Mouse (Mus musculus): ENCODE data around the gene H2afy2. TPM values are rescaled to one million over a fixed set of nuclear protein-coding genes. Genes with fewer than 3 reads are reported as not detected.

H2afy2 gene
- polyA plus RNA-seq, 1 experiment from 2014 or later: 362 TPM

- no peak for ATAC-seq (ENCODE audit: low FRiP score)
- H3K27ac ChIP-seq: peak overlapping the region; percentile 99; the same call in 1 of the 2 replicates
Observed at GRCm38 (mm10) chr10:61781461-61782128, 2.4 kb downstream of the H2afy2 start.

GRCm38 (mm10) chr10:61766806-61767205, 17.1 kb downstream of the H2afy2 start:
- Histone ChIP-seq H3K4me2 (no peak overlapping the region), H3K36me3 (replicated peaks) (peaks cover 16% of the 10 kb centered on the region; the same call in 1 of the 2 replicates), H3K27me3 (no peaks in the 10 kb centered on the region), H3K27ac (no peak overlapping the region), H3K4me3 (replicated peaks) (no peak overlapping the region), H3K9ac (no peak overlapping the region), H3K9me3 (no peaks in the 10 kb centered on the region), H3K4me1 (peaks cover 29% of the 10 kb centered on the region)
- no peak for ATAC-seq (ENCODE audit: low FRiP score)
- 68% methylated on average over 6 of the region's 6 CpGs for WGBS

More at GRCm38 (mm10) chr10:61781461-61782128, 2.4 kb downstream of the H2afy2 start:
- H3K9me3 ChIP-seq: no peaks in the 10 kb centered on the region
- H3K9ac ChIP-seq: peak overlapping the region; percentile 100
- H3K36me3 ChIP-seq (replicated peaks): peaks cover 17% of the 10 kb centered on the region; the same call in 1 of the 2 replicates
- peak overlapping the region; percentile 94 for H3K4me3 ChIP-seq (replicated peaks)
- no peaks in the 10 kb centered on the region for H3K27me3 ChIP-seq
- H3K4me1 ChIP-seq: peaks cover 24% of the 10 kb centered on the region
- peak overlapping the region; percentile 56 for H3K4me2 ChIP-seq
- 27% methylated on average over 8 of the region's 9 CpGs for WGBS

- peaks cover 16% of the 10 kb centered on the region; the same call in 1 of the 2 replicates for H3K36me3 ChIP-seq (replicated peaks)
- no peaks in the 10 kb centered on the region for H3K27me3 ChIP-seq
- no peak overlapping the region for H3K4me3 ChIP-seq (replicated peaks)
- H3K9ac ChIP-seq: no peak overlapping the region
- H3K27ac ChIP-seq: no peak overlapping the region
- WGBS: 40% methylated on average over 5 of the region's 5 CpGs
- peaks cover 29% of the 10 kb centered on the region for H3K4me1 ChIP-seq
- ATAC-seq (ENCODE audit: low FRiP score): peak; percentile 60; the same call in 1 of the 2 replicates
- H3K9me3 ChIP-seq: no peaks in the 10 kb centered on the region
- H3K4me2 ChIP-seq: no peak overlapping the region
Observed at GRCm38 (mm10) chr10:61765558-61765957, 18.4 kb downstream of the H2afy2 start.

DNA sequence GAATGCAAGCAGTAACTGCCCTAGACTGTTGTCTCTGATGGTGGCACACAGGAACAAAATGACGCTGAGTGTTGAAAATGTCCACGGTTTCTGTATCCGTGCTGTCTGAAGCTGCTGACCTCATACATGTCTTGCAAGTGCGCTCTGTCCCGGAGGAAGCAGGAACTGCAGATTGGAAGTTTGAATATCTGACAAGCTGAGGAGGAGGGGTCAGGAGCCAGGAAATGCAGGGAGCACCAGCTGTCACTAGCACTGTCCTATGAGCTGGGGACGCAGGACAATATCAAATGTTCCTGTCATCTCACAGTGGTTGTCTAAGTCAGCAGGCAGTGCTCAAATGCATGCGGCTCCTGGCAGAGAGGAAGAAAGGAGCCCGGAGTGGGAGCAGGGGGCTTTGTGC, 19.3 kb downstream of the H2afy2 start:
- H3K4me1 ChIP-seq: peaks cover 29% of the 10 kb centered on the region
- no peak for ATAC-seq (ENCODE audit: low FRiP score)
- no peaks in the 10 kb centered on the region for H3K9me3 ChIP-seq
- H3K4me2 ChIP-seq: no peak overlapping the region
- 88% methylated on average over 8 of the region's 8 CpGs for WGBS
- H3K9ac ChIP-seq: no peak overlapping the region
- H3K36me3 ChIP-seq (replicated peaks): peaks cover 10% of the 10 kb centered on the region; the same call in 1 of the 2 replicates
- H3K27me3 ChIP-seq: no peaks in the 10 kb centered on the region
- H3K27ac ChIP-seq: no peak overlapping the region
- H3K4me3 ChIP-seq (replicated peaks): no peak overlapping the region

GRCm38 (mm10) chr10:61759869-61760268, 24.1 kb downstream of the H2afy2 start:
- Histone ChIP-seq H3K9me3 (no peaks in the 10 kb centered on the region), H3K4me1 (peaks cover 7% of the 10 kb centered on the region; the same call in 1 of the 2 replicates), H3K4me2 (no peak overlapping the region), H3K9ac (no peak overlapping the region), H3K27ac (no peak overlapping the region), H3K4me3 (replicated peaks) (no peak overlapping the region), H3K36me3 (replicated peaks) (peaks cover 34% of the 10 kb centered on the region), H3K27me3 (no peaks in the 10 kb centered on the region)
- no peak for ATAC-seq (ENCODE audit: low FRiP score)
- WGBS: 79% methylated on average over 6 of the region's 6 CpGs

- H3K4me3 ChIP-seq (replicated peaks): no peak overlapping the region
- no peak overlapping the region for H3K9ac ChIP-seq
- H3K27ac ChIP-seq: no peak overlapping the region
- WGBS: 95% methylated on average over 2 of the region's 2 CpGs
- H3K36me3 ChIP-seq (replicated peaks): peaks cover 43% of the 10 kb centered on the region
- H3K27me3 ChIP-seq: no peaks in the 10 kb centered on the region
- H3K4me2 ChIP-seq: no peak overlapping the region
- no peaks in the 10 kb centered on the region for H3K4me1 ChIP-seq
- no peaks in the 10 kb centered on the region for H3K9me3 ChIP-seq
- no peak for ATAC-seq (ENCODE audit: low FRiP score)
Observed at GRCm38 (mm10) chr10:61758904-61759303, 25.0 kb downstream of the H2afy2 start.

GRCm38 (mm10) chr10:61757022-61757421, 26.9 kb downstream of the H2afy2 start:
- no peak overlapping the region for H3K4me3 ChIP-seq (replicated peaks)
- no peak overlapping the region for H3K27ac ChIP-seq
- H3K9me3 ChIP-seq: no peaks in the 10 kb centered on the region
- no peaks in the 10 kb centered on the region for H3K27me3 ChIP-seq
- H3K4me1 ChIP-seq: no peaks in the 10 kb centered on the region
- peaks cover 61% of the 10 kb centered on the region for H3K36me3 ChIP-seq (replicated peaks)
- ATAC-seq (ENCODE audit: low FRiP score): no peak
- H3K9ac ChIP-seq: no peak overlapping the region
- no peak overlapping the region for H3K4me2 ChIP-seq
- 91% methylated on average over 14 of the region's 14 CpGs for WGBS

DNA sequence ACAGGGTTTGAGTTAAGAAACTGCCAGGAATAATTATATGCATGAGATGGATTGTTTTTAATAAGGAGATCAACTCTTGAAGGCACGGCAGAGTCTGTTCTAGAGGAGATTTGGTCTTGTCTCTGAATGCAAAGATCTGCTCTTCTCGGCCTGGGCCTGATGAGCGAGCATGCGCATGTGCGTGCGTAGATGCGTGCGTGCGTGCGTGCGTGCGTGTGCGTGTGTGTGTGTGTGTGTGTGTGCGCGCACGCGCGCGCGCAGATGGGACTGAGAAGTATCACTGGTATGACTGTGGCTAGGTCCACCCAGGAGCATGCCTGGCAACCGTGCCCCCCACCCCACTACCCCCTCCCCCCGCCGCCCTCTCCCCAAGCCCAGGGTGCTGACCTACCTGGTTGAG, 30.9 kb downstream of the H2afy2 start:
- Histone ChIP-seq H3K27ac (no peak overlapping the region), H3K4me1 (no peaks in the 10 kb centered on the region), H3K36me3 (replicated peaks) (peaks cover 94% of the 10 kb centered on the region), H3K27me3 (no peaks in the 10 kb centered on the region), H3K4me3 (replicated peaks) (no peak overlapping the region), H3K9ac (no peak overlapping the region), H3K9me3 (no peaks in the 10 kb centered on the region), H3K4me2 (no peak overlapping the region)
- 93% methylated on average over 23 of the region's 23 CpGs for WGBS
- no peak for ATAC-seq (ENCODE audit: low FRiP score)

DNA sequence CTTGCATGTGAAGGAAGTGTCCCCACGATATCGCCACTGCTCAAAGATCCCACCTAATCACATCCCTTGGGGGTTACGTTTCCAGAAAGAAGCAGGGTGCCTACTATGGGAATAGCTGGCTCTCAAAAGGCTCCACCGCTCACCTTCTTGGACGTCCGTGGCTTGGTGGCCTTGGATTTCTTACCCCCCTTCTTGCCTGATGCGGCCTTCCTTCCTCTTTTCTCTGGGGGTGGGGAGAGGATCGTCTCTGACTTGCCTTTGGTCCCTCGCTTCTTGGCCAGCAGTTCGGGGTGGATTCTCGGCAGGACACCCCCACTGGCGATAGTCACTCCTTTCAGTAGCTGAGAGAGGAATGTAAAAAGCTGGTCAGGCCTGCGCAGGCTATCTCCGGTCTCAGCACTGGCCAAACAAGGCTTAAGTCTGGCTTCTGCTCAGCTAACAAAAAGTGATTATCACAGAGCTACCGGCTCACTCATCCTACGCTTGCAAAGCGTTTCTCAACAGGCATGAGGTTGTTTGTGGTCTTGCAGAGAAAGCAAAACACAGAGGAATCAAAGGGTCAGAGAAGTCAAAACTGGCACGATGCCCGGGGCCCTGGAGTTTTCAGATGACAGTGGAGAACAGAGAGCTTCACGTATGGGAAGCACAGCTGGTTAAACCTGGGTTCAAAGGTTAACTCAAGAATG, 32.3 kb downstream of the H2afy2 start:
- no peak overlapping the region for H3K4me2 ChIP-seq
- H3K4me3 ChIP-seq (replicated peaks): no peak overlapping the region
- H3K9ac ChIP-seq: no peak overlapping the region
- WGBS: 91% methylated on average over 20 of the region's 20 CpGs
- no peak overlapping the region for H3K27ac ChIP-seq
- peaks cover 94% of the 10 kb centered on the region for H3K36me3 ChIP-seq (replicated peaks)
- H3K4me1 ChIP-seq: no peaks in the 10 kb centered on the region
- ATAC-seq (ENCODE audit: low FRiP score): no peak
- no peaks in the 10 kb centered on the region for H3K9me3 ChIP-seq
- no peaks in the 10 kb centered on the region for H3K27me3 ChIP-seq

- no peak overlapping the region for H3K27ac ChIP-seq
- no peak overlapping the region for H3K4me2 ChIP-seq
- WGBS: 93% methylated on average over 9 of the region's 9 CpGs
- peaks cover 96% of the 10 kb centered on the region for H3K36me3 ChIP-seq (replicated peaks)
- H3K4me1 ChIP-seq: no peaks in the 10 kb centered on the region
- H3K4me3 ChIP-seq (replicated peaks): no peak overlapping the region
- no peaks in the 10 kb centered on the region for H3K27me3 ChIP-seq
- no peak overlapping the region for H3K9ac ChIP-seq
- ATAC-seq (ENCODE audit: low FRiP score): no peak
- no peaks in the 10 kb centered on the region for H3K9me3 ChIP-seq
Observed at GRCm38 (mm10) chr10:61750014-61750413, 33.9 kb downstream of the H2afy2 start.

GRCm38 (mm10) chr10:61747302-61747701, 36.6 kb downstream of the H2afy2 start:
- WGBS: 95% methylated on average over 13 of the region's 13 CpGs
- Histone ChIP-seq H3K27ac (no peak overlapping the region), H3K36me3 (replicated peaks) (peaks cover 96% of the 10 kb centered on the region), H3K27me3 (no peaks in the 10 kb centered on the region), H3K9ac (no peak overlapping the region), H3K4me3 (replicated peaks) (no peak overlapping the region), H3K4me1 (no peaks in the 10 kb centered on the region), H3K4me2 (no peak overlapping the region), H3K9me3 (no peaks in the 10 kb centered on the region)
- ATAC-seq (ENCODE audit: low FRiP score): no peak

GRCm38 (mm10) chr10:61745133-61745532, 38.8 kb downstream of the H2afy2 start:
- no peak overlapping the region for H3K9ac ChIP-seq
- WGBS: 94% methylated on average over 4 of the region's 4 CpGs
- H3K27ac ChIP-seq: no peak overlapping the region
- peaks cover 96% of the 10 kb centered on the region for H3K36me3 ChIP-seq (replicated peaks)
- no peak for ATAC-seq (ENCODE audit: low FRiP score)
- H3K27me3 ChIP-seq: no peaks in the 10 kb centered on the region
- H3K4me2 ChIP-seq: no peak overlapping the region
- no peaks in the 10 kb centered on the region for H3K4me1 ChIP-seq
- H3K9me3 ChIP-seq: no peaks in the 10 kb centered on the region
- H3K4me3 ChIP-seq (replicated peaks): no peak overlapping the region

DNA sequence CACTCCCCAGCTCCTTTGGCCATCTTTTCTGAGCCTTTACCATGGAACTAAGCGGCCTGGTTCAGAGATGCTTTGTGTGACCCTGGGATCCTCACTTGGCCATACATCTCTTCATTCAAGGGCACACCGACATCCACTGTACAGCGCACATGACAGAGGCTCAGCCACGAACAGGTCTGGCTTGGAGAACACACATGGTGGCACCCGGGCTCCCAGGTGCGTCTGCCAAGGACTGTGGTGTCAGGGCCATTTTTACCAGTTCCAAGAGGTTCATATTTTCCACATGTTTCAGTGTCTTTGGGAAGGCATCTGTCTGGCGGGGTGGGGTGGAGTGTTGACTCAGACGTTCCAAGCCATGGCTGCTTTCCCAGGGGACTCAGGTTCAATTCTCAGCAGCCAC, 41.6 kb downstream of the H2afy2 start:
- ATAC-seq (ENCODE audit: low FRiP score): no peak
- Histone ChIP-seq H3K4me2 (no peak overlapping the region), H3K9me3 (no peaks in the 10 kb centered on the region), H3K27me3 (no peaks in the 10 kb centered on the region), H3K4me3 (replicated peaks) (no peak overlapping the region), H3K27ac (no peak overlapping the region), H3K4me1 (no peaks in the 10 kb centered on the region), H3K9ac (no peak overlapping the region), H3K36me3 (replicated peaks) (peaks cover 99% of the 10 kb centered on the region)
- WGBS: 98% methylated on average over 8 of the region's 8 CpGs

All from forebrain, embryonic 12.5 days (tissue).